Mouse (Mus musculus) forebrain, embryonic 12.5 days (tissue): Measurements from ENCODE around the gene Dlg1. TPM values are rescaled to one million over a fixed set of nuclear protein-coding genes. Genes with fewer than 3 reads are reported as not detected.
A peak's percentile ranks its signal among the peaks of the same experiment; 100 is the strongest.

Experiments used
- ATAC-seq: fragments of 200-750 bp; cut with Nextera tagmentation; 2 replicates; pipeline ENCODE4 v1.8.0; 2017; ENCODE audit warnings: moderate TSS enrichment; ENCODE audit not compliant: low FRiP score
- H3K27ac ChIP-seq: fragments of 300-500 bp; sonication (generic); 2 replicates; pipeline ENCODE4 v1.5.1; 2016; ENCODE audit warnings: mild to moderate bottlenecking
- H3K27me3 ChIP-seq: fragments of 300-500 bp; sonication (generic); 2 replicates; pipeline ENCODE4 v1.6.1; 2016; ENCODE audit warnings: mild to moderate bottlenecking
- H3K36me3 ChIP-seq: fragments of 300-500 bp; sonication (generic); replicated peaks from 2 replicates; pipeline ENCODE4 v1.6.1; 2016; ENCODE audit warnings: mild to moderate bottlenecking
- H3K4me1 ChIP-seq: fragments of 300-500 bp; sonication (generic); 2 replicates; pipeline ENCODE4 v1.6.1; 2016
- H3K4me2 ChIP-seq: fragments of 300-500 bp; sonication (generic); 2 replicates; pipeline ENCODE4 v1.6.1; 2016; ENCODE audit warnings: mild to moderate bottlenecking, moderate library complexity
- H3K4me3 ChIP-seq: fragments of 300-500 bp; sonication (generic); replicated peaks from 2 replicates; pipeline ENCODE4 v1.5.1; 2016; ENCODE audit warnings: mild to moderate bottlenecking
- H3K9ac ChIP-seq: fragments of 300-500 bp; sonication (generic); 2 replicates; pipeline ENCODE4 v1.6.1; 2016; ENCODE audit warnings: mild to moderate bottlenecking
- H3K9me3 ChIP-seq: fragments of 300-500 bp; sonication (generic); 2 replicates; pipeline ENCODE4 v1.6.1; 2016
- WGBS: fragments of 180-500 bp; shearing (Covaris S2); methylation state at CpG from one replicate; pipeline ENCODE4 v1.1.7; 2016; 5-methylcytosine and 5-hydroxymethylcytosine counted together
- polyA plus RNA-seq: library from polyadenylated mRNA; unstranded; fragments of >200 nt; fragmentation: Nextera tagmentation; extraction: Ambion mirVana; gene quantifications from 2 replicates; pipeline ENCODE4 v1.2.1, GENCODE M21; 2016

Dlg1 gene
- polyA plus RNA-seq, 1 experiment from 2014 or later, result 39.8 TPM

GRCm38 (mm10) chr16:31750526-31750925 is 87.3 kb downstream of the Dlg1 start:
- Histone ChIP-seq H3K4me3 (no peak overlapping the region), H3K27ac (no peak overlapping the region), H3K9me3 (no peaks in the 10 kb centered on the region), H3K4me1 (peaks cover 5% of the 10 kb centered on the region; the same call in 1 of the 2 replicates), H3K9ac (no peak overlapping the region), H3K36me3 (peaks cover 6% of the 10 kb centered on the region; the same call in 1 of the 2 replicates), H3K27me3 (no peaks in the 10 kb centered on the region), H3K4me2 (no peak overlapping the region)
- 83% methylated on average over 1 of the region's 1 CpGs for WGBS
- ATAC-seq, result no peak

GRCm38 (mm10) chr16:31754172-31755025 is 91.2 kb downstream of the Dlg1 start:
- Histone ChIP-seq H3K4me1 (peaks cover 11% of the 10 kb centered on the region), H3K27me3 (no peaks in the 10 kb centered on the region), H3K9ac (no peak overlapping the region), H3K36me3 (no peaks in the 10 kb centered on the region), H3K9me3 (no peaks in the 10 kb centered on the region), H3K4me3 (no peak overlapping the region), H3K27ac (peak overlapping the region; percentile 42; the same call in 1 of the 2 replicates), H3K4me2 (no peak overlapping the region)
- no peak for ATAC-seq
- WGBS, result 73% methylated on average over 19 of the region's 19 CpGs

DNA sequence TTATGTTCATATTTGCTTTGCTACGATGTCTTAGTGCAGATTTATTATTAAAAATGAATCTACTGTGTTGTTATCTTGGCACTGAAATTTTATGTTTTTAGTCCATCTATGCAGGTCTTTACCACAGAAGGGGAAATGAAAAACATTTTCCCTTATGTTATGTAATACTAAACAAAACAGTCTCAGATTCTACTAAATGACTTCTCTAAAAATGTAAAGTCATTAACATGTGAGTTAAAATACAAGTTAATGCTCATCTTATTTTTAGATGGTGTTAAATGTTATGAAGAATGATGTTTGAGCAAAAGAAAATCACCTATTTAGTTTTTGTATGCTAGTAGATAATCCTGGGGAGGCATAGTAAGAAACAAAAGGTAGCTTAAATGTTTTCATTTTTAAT is 91.8 kb downstream of the Dlg1 start:
- no peak for ATAC-seq
- H3K4me2 ChIP-seq, result no peak overlapping the region
- no peaks in the 10 kb centered on the region for H3K9me3 ChIP-seq
- WGBS, result 96% methylated on average over 1 of the region's 1 CpGs
- no peak overlapping the region for H3K9ac ChIP-seq
- no peak overlapping the region for H3K4me3 ChIP-seq
- H3K4me1 ChIP-seq, result peaks cover 11% of the 10 kb centered on the region
- no peaks in the 10 kb centered on the region for H3K27me3 ChIP-seq
- no peaks in the 10 kb centered on the region for H3K36me3 ChIP-seq
- no peak overlapping the region for H3K27ac ChIP-seq

DNA sequence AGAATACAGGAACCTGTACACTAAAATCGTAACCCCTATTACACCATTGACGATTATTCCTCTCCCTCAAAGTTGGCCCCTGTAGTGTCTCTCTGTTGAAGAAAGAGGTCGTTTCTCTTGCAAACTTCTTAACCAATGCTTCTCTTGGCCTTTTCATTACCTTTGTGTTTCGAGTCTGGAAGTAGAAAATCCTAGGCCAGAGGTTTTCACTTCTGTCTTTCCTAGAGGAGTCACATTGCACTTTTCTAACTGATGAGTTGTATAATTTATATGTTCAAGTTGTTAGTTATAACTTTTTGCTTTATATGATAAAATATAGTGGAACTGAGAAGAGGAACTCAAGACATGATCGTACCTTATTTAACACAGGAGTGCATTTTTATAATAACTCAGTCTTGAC is 93.2 kb downstream of the Dlg1 start:
- no peak for ATAC-seq
- 82% methylated on average over 5 of the region's 5 CpGs for WGBS

GRCm38 (mm10) chr16:31757606-31758005 is 94.4 kb downstream of the Dlg1 start:
- H3K27ac ChIP-seq, result no peak overlapping the region
- no peak overlapping the region for H3K9ac ChIP-seq
- no peak overlapping the region for H3K4me2 ChIP-seq
- ATAC-seq, result no peak
- H3K9me3 ChIP-seq, result no peaks in the 10 kb centered on the region
- no peaks in the 10 kb centered on the region for H3K27me3 ChIP-seq
- H3K4me1 ChIP-seq, result peaks cover 11% of the 10 kb centered on the region
- H3K4me3 ChIP-seq, result no peak overlapping the region
- no peaks in the 10 kb centered on the region for H3K36me3 ChIP-seq
- WGBS, result 66% methylated on average over 1 of the region's 1 CpGs

More for the DNA sequence above, 93.2 kb downstream of the Dlg1 start:
- Histone ChIP-seq H3K36me3 (no peaks in the 10 kb centered on the region), H3K4me1 (peaks cover 11% of the 10 kb centered on the region), H3K9me3 (no peaks in the 10 kb centered on the region), H3K9ac (no peak overlapping the region), H3K4me2 (no peak overlapping the region), H3K4me3 (no peak overlapping the region), H3K27ac (no peak overlapping the region), H3K27me3 (no peaks in the 10 kb centered on the region)

DNA sequence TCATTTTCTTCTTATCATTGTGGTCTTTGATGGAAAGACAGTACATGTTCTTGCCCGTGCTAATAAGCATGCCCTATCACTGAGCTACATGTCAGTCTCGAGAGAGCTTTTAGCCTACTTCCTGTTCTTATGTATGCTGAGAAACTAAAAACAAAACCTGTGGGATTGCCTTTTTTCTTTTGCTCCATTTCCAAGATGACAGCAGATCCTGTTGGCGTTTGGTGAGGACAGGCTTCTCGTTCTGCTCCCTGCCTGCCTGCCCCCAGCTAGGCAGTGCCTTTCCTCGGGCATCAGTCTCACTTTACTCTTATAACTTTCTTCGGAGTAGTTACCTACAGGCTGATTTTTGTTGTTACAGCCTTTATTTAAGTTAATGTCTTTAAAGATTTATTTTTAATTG is 96.2 kb downstream of the Dlg1 start:
- Histone ChIP-seq H3K27me3 (no peaks in the 10 kb centered on the region), H3K4me3 (no peak overlapping the region), H3K36me3 (no peaks in the 10 kb centered on the region), H3K4me2 (no peak overlapping the region), H3K9me3 (no peaks in the 10 kb centered on the region), H3K27ac (no peak overlapping the region), H3K4me1 (peaks cover 9% of the 10 kb centered on the region), H3K9ac (no peak overlapping the region)
- no peak for ATAC-seq
- 83% methylated on average over 6 of the region's 6 CpGs for WGBS

DNA sequence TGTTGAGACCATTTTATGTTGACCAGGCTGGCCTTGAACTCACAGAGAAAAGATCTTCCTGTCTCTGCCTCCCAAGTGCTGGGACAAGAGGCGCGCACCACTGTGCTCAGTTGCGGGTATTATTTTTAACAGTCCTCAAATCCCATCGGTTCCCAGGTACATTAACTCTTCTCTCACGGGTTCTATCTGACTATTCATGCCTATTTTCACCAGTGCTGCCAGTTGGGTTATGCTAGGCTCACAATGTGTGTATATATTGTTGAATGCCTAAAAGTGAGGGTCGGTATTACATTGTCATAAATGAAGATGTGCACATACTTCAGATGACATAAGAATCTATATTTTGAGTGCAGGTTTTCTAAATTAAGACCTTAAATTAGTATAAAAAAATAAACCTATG is 103.1 kb downstream of the Dlg1 start:
- Histone ChIP-seq H3K9me3 (no peaks in the 10 kb centered on the region), H3K27me3 (no peaks in the 10 kb centered on the region), H3K4me3 (no peak overlapping the region), H3K36me3 (no peaks in the 10 kb centered on the region), H3K4me1 (no peaks in the 10 kb centered on the region), H3K9ac (no peak overlapping the region), H3K27ac (peak overlapping the region; percentile 62), H3K4me2 (no peak overlapping the region)
- peak; percentile 49; the same call in 1 of the 2 replicates for ATAC-seq
- 90% methylated on average over 6 of the region's 6 CpGs for WGBS

DNA sequence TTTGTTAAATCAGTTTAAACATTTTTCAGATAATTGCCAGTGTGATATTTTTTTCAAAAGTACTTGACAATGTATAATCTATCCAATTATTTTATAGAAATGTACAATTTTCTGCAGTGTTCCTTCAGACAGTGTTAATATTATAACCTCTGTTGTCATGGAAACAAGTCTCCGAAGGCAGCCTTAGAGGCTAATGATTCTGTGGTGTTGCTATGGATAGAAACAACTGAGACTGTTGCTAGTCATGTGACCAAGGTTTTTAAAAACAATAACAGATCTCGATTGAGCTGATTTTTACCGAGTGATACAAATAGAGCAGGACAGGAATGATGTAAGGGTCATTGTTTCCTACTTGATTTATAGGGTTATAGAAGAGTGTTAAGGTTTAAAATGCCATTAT is 103.5 kb downstream of the Dlg1 start:
- H3K27me3 ChIP-seq, result no peaks in the 10 kb centered on the region
- 44% methylated on average over 3 of the region's 3 CpGs for WGBS
- no peak overlapping the region for H3K9ac ChIP-seq
- no peaks in the 10 kb centered on the region for H3K9me3 ChIP-seq
- peak; percentile 92 for ATAC-seq
- H3K36me3 ChIP-seq, result no peaks in the 10 kb centered on the region
- no peak overlapping the region for H3K4me3 ChIP-seq
- no peak overlapping the region for H3K4me2 ChIP-seq
- no peak overlapping the region for H3K27ac ChIP-seq
- no peaks in the 10 kb centered on the region for H3K4me1 ChIP-seq

GRCm38 (mm10) chr16:31775924-31776323 is 112.7 kb downstream of the Dlg1 start:
- H3K9ac ChIP-seq, result no peak overlapping the region
- no peaks in the 10 kb centered on the region for H3K27me3 ChIP-seq
- no peaks in the 10 kb centered on the region for H3K4me1 ChIP-seq
- no peak overlapping the region for H3K27ac ChIP-seq
- H3K4me2 ChIP-seq, result no peak overlapping the region
- H3K9me3 ChIP-seq, result no peaks in the 10 kb centered on the region
- no peak for ATAC-seq
- no peaks in the 10 kb centered on the region for H3K36me3 ChIP-seq
- WGBS, result 89% methylated on average over 10 of the region's 10 CpGs
- H3K4me3 ChIP-seq, result no peak overlapping the region

DNA sequence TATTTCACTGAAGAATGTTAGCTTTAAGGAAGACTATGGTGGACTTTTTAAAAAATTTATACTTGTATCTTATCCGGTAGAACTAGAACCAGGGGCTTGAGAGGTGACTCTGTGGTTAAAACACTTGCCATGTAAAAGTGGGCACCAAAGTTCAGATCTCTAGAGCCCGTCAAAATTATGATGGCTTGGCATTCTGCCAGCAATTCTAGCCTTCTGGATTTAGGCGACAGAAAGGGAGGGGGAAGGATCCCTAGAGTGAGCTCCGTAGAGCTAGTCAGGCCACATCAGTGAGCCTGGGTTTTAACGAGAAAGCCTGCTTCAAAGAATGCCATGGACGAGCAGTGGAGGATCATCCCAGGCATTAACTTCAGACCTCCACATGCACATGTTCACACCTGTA is 117.8 kb downstream of the Dlg1 start:
- 71% methylated on average over 6 of the region's 6 CpGs for WGBS
- Histone ChIP-seq H3K9ac (no peak overlapping the region), H3K4me1 (no peaks in the 10 kb centered on the region), H3K4me3 (no peak overlapping the region), H3K9me3 (no peaks in the 10 kb centered on the region), H3K27me3 (no peaks in the 10 kb centered on the region), H3K4me2 (no peak overlapping the region), H3K27ac (no peak overlapping the region), H3K36me3 (no peaks in the 10 kb centered on the region)
- ATAC-seq, result no peak

DNA sequence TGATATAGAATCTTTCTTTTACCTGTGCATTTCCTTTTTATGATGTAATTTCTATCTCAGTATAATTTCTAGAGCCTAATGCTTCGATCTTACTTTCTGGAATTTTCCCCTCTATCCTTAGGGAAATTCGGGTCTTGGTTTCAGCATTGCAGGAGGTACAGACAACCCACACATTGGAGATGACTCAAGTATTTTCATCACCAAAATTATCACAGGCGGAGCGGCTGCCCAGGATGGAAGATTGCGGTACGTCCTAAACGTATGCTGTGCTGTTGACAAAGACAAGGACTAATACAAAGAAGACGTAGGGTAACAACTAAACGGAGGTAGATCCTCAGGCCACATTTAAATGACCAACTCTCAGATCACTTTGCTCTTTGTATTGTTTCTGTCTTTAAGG is 126.8 kb downstream of the Dlg1 start:
- Histone ChIP-seq H3K9ac (no peak overlapping the region), H3K27ac (no peak overlapping the region), H3K4me2 (no peak overlapping the region), H3K9me3 (no peaks in the 10 kb centered on the region), H3K36me3 (peaks cover 21% of the 10 kb centered on the region), H3K27me3 (no peaks in the 10 kb centered on the region), H3K4me1 (no peaks in the 10 kb centered on the region), H3K4me3 (no peak overlapping the region)
- 91% methylated on average over 9 of the region's 9 CpGs for WGBS
- ATAC-seq, result no peak

DNA sequence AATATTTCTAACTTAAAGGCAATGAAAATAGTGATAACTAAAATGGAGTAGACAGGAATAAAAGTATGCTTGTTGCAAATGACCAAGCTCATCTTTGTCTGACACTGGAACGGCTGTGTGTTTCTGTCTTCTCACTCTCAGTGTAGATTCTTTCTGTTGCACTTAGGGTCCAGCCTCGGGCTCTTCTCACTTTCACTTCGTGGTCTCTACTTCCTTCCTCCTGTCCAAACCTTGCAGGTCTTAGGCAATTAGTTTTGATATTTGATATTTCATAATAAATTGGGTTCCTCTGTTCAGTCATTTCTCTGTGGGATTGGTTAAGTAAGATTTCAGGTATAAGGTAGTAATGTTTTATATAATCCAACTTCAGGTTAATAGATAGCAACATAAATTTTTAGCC is 140.4 kb downstream of the Dlg1 start:
- H3K36me3 ChIP-seq, result peaks cover 40% of the 10 kb centered on the region
- ATAC-seq, result no peak
- WGBS, result 89% methylated on average over 3 of the region's 3 CpGs
- H3K27me3 ChIP-seq, result no peaks in the 10 kb centered on the region
- no peak overlapping the region for H3K4me2 ChIP-seq
- H3K9me3 ChIP-seq, result no peaks in the 10 kb centered on the region
- H3K9ac ChIP-seq, result no peak overlapping the region
- no peaks in the 10 kb centered on the region for H3K4me1 ChIP-seq
- no peak overlapping the region for H3K4me3 ChIP-seq
- no peak overlapping the region for H3K27ac ChIP-seq

DNA sequence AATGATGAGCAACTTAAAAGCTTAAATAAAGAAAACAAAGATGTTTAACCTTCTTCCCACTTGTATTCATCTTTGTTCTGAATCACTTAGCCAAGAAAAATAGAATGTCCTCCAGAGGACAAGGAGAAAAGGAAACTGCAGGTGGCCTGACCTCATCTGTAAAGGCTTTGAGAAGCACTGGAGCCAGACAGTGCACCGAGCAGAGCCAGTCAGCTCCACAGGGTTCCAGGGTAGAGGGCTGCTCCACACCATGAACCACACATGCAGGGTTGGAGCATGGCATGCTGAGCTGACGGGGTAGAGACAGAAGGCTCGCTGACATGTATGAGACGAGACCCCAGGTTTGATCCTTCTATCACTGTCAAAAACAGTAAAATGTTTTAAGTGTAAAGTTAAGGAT is 162.8 kb downstream of the Dlg1 start:
- 16% methylated on average over 4 of the region's 4 CpGs for WGBS
- 0 out of 2 replicates have a peak, but pooled peaks have one; percentile 51 for ATAC-seq
- Histone ChIP-seq H3K36me3 (0 out of 2 replicates have a peak, but pooled peaks cover 5% of the 10 kb centered on the region), H3K9ac (no peak overlapping the region), H3K27me3 (no peaks in the 10 kb centered on the region), H3K4me3 (no peak overlapping the region), H3K4me1 (peaks cover 5% of the 10 kb centered on the region; the same call in 1 of the 2 replicates), H3K4me2 (no peak overlapping the region), H3K9me3 (no peaks in the 10 kb centered on the region), H3K27ac (no peak overlapping the region)
